Mouse (Mus musculus): ENCODE measurements around the gene Plin3.

DNA sequence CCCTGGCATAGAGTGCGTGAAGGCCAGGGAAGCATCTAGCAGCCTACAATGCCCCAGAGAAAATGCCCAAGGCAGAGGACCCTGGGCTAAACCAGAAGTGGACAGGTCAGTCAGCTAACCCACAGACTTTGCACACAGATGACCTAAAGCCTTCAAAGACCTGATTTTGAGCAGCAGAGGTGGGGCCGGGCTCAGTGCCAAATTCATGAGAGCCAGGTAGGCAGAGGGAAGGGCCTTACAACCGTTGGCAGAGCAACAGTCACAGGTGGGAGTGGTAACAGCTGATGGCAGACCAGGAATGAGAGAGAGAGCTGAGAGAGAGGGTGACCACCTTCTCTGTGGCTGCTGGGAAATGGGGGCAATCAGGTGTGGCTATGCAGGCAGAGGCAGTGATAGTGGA lies 20.0 kb downstream of the Plin3 start:
- no peak for TF ChIP-seq POLR2A (IDR thresholded peaks at IDR 0.05; ENCODE audit: extremely low read depth, insufficient read depth, low read length)
- TF ChIP-seq CTCF (IDR thresholded peaks at IDR 0.05; ENCODE audit: extremely low read depth, insufficient read depth, low read length) = no peak
